Mouse (Mus musculus) induced T-regulatory cell, adult 2 months (primary cell): ENCODE data around the gene 1700080O16Rik.

Source experiments
- DNase-seq: peaks from one replicate; pipeline ENCODE4 v3.0.0-alpha.2; 2012; ENCODE audit warnings: low read depth

The 1700080O16Rik gene

GRCm38 (mm10) chrX:51972672-51973071 is at the start of gene 1700080O16Rik:
Gene 1700080O16Rik (minus strand): TSS chrX:51972772.
- DNase-seq: no peak

DNA sequence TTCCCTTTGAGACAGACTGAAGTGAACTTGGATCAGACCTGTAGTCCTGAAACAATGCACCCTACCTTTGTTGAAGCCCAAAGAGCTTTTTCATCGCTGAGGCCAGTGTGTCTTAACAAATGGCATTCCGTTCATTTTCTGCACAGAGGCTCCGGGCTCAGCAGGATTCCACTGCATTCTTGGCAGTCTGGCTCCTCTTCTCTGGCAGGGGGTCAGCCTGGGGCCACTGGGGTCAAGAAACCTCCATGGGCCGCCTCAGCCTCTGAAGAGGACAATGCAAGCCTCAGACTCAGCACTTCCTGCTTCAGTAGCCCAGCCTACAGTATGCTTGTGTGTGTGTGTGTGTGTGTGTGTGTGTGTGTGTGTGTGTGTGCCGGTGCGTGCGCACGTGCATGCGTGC is 45.1 kb upstream of the 1700080O16Rik start:
- DNase-seq: no peak

GRCm38 (mm10) chrX:52000072-52000471 is 27.5 kb upstream of the 1700080O16Rik start:
- DNase-seq: no peak

GRCm38 (mm10) chrX:51999426-51999825 is 26.9 kb upstream of the 1700080O16Rik start:
- DNase-seq: no peak

- DNase-seq: no peak
Observed at GRCm38 (mm10) chrX:51976361-51976760, 3.8 kb upstream of the 1700080O16Rik start.

DNA sequence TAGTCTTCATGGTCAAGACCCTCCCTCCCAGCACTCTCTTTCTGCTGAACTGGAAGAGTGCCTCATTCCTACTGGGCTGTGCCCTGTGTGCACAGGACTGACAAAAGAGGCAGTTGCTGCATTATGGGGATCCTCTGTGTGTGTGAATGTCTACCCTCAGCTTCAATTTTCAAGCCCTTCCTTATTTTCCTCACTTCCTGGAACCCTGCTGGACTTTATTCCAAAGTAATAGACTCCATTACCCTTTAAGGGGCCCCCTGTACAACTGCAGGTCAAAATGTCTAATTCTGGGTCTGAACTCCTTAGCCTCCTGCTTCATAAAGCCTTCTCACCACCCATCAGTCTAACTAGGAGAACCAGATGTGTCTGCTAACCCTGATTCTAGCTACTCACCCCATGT is 2.0 kb upstream of the 1700080O16Rik start:
- DNase-seq: no peak

DNA sequence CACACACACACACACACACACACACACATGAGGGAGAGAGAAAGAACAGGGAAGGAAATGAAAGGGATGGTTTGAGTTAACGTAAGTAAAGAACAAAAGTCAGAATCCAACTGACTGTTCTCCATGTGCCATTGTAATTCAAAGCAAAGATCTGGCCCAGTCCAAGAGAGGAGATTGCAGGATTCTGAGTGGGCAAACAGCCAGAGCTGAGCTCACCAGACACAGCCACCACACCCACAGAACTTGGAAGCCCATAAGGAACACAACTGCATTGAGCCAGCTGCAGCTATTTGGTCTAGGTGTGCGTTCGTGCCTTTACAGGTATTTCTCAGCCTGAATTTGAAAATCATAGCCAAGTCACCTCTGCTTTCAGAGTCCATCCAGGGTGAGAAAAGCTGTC is 24.5 kb downstream of the 1700080O16Rik start:
- no peak for DNase-seq

- DNase-seq: no peak
Observed at GRCm38 (mm10) chrX:51938076-51938475, 34.5 kb downstream of the 1700080O16Rik start.

- no peak for DNase-seq
Observed at GRCm38 (mm10) chrX:51919091-51919490, 53.5 kb downstream of the 1700080O16Rik start.
